Mouse (Mus musculus) fat pad, adult 2 months (tissue): ENCODE measurements around the gene Ikzf1.

ENCODE experiments used
- DNase-seq: peaks from one replicate; pipeline ENCODE4 v3.0.0-alpha.2; 2011; ENCODE audit warnings: low read depth, low spot score; ENCODE audit errors: extremely low read depth

The Ikzf1 gene

DNA sequence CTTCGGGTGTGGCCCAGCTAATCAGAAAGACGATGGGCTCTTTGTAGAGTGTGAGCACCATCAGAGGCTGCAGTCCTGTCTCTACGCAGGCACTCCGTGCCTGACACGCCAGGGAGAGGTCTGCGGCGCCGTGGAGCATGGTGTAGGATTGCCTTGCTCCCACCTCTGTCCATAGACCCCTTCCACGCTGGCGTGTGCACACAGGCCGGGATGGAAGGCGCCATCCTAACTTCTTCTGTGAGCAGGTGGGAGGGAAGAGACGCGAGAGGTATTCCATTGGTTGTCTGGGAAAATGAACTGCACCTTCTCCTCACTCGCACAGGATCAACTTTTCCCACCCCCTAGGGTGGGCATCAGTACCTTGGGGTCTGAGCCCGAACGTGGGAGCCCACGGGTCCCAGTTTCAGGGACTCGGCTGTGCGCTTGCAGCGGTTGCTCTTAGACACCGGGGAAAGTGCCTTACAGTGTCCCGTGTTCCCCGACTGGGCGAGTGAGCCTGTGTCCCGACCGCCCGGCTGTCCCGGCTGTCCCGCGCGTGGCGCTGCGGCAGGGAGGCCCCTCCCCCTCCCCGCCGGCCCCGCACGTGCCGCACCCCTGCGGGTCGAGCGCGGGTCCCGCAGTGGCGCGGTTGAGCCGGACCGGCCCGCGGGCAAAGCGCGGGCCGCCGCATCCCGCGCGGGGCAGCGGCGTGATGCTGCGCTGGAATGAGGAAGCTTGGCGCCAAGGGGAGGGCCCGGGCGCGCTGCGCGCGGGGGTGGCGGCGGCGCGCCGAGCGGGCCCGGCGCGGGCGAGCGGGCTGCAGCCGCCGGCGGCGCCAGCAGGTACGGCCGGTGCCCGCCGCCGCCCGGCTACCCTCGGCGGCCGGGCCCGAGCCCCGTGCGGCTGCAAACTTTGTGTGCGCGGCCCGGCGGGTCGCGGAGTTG is at the start of gene Ikzf1:
Gene Ikzf1 (plus strand): TSS at position 74 of the 923 bp plus-strand sequence.
- DNase-seq = no peak

DNA sequence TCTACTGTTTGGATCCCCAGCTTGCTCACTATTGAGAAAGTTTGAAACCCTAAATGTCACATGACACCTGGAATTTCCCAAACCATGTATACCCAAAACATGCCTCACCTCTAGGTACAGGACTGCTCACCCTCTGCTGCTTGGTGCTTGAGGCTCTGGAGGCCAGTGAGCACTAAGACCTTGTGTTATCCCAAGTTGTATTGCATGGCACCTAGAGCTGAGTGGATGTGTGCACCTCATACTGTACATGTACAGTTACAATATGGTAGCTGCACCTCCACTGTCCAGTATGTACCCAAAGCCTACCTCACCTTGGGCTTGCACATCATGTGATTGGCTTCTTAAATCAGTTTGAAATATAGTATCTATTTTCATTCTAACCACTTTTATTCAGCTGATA is 40.5 kb upstream of the Ikzf1 start:
- DNase-seq = no peak

DNA sequence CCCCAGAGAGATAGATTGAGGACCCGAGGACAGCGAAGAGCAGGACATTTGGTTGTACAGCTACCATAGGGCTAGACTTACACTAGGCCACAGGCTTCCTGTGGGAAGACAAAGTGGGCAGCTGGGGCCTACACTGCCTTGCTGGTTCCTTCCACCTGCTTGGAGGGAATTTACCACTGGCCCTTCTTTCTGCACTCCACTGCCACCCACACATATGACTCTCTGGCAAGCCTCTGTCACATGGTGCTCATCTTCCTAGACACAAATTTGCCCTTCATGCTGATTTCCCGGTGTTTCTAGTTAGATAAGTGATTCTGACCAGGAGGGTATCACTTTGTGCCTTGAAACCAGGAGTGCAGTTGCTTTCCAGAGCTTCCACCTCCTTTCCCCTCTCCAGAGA is 28.4 kb upstream of the Ikzf1 start:
- no peak for DNase-seq

DNA sequence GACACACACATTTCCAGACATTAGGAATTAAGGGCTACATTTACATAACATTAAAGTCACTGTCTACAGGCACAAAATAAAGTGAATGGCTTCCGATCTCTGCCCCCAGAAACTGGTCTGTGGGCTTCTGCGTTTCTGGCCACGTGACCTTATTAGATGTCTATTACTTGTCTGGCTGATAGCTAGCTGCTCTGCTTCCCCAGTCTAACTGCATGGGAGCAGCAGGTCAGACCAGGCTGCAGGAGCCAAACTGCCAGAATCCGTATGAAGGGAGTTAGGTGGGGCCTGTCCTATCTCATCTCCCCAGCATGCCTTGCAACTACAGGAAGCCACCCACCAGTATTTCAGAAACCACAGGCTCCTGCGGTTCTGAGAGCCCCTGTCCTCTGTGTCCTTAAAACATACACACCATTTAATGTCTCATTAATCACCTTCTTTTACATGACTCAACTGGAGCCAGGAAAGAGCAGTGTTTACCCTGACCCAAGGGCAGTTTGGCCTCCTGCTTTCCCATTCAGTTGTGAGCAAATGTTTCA is 27.7 kb upstream of the Ikzf1 start:
- DNase-seq = no peak

DNA sequence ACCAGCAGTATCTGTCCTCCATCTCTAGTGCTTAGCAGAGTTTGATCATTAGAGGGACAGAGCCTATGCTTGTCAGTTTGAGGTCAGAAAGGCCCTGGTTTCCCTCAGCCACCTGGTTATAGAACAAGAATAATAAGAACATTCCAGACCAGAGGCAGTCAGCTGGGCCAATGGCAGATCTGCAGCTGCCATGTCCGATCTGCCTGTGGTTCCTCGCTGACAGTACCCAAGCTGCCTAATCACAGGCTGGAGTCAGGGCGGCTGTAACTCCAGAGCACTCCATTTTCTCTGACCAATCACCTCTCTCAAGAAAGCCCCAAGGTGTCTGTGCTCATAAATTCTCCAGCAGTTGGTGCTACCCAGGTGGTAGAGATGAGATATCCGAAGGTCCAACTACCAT is 27.2 kb upstream of the Ikzf1 start:
- no peak for DNase-seq

DNA sequence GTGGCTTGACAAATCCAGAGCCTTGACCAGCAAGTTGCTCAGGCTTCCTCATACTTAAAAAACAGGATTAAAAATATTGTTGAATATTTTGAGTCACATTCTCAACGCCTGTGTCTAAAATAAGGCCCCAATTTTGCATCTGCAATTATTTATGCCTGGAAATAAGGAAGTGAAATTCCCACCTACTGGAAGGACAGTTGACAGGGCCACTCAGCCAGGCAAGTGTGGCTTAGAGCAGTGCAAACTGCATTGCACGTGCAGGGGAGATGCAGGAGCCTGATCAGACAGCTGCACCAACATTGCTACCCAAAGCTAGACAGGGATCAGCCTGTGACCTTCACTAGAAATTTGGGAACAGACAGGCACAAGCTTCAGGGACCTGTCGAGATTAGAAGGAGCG is 26.0 kb upstream of the Ikzf1 start:
- no peak for DNase-seq

DNA sequence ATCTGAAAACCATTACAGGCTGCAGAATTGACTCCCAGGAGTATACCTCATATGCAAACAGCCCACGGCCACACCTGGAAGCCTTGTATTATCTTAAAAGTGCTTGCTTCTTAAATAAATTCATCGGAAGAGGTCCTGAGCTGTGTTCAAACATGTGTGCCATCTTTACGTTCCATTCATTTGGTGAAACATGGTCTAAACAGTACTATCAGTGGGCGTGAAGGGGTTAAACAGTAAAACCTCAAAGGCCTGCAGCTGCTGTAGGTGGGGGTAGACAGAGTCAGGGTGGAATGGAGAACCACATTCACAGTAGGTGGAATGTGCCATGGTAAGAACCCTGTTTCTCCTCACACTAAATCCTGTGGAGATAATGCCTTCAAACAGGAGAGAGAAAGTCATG is 24.2 kb upstream of the Ikzf1 start:
- DNase-seq = no peak

DNA sequence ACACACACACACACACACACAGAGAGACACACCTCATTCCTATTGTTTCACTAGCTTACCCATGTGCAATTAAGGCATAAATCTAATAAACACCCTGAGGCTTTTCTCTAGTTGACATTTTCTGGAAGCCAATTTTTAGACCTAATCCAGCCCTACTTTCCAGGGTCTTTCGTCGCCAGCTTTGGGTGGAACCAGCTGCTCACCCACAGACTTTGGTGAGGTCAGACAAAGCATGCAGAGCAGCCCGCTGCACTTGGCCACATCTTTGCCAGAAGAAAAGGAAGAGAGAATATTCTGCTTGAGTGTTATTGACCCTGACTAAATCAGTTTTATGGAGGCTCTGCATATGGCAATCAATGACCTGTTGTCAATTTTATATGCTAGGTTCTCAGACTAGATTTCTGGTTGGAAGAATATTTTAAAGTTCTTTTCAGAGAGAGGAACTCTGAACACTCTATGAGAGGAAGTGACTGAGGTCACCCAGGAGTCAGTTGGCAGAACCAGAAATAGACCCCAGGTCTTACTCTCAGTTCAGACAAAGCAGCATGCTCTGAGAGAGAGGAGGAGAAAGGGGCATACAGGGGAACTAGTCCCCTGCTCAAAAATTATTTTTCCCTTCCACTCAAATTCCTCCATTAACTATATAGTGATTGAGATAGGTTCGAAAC is 17.4 kb upstream of the Ikzf1 start:
- DNase-seq = no peak

DNA sequence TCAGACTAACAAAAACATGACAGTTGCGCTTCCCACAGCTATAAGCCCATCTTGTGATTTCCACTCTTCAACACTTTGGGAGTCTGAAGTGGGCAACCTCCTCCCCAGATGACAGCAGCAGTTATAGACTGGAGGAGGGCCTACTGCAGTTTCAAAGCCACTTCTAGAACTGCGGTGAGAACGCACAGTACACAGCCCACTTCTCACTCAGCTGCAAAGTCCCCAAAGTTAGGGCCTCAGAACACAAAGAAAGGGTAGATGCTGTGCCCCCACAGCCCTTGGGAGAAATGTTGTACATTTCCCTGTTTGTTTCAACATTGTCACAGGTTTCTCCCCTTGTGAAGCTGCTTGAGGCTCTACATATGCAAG is 16.9 kb upstream of the Ikzf1 start:
- no peak for DNase-seq

DNA sequence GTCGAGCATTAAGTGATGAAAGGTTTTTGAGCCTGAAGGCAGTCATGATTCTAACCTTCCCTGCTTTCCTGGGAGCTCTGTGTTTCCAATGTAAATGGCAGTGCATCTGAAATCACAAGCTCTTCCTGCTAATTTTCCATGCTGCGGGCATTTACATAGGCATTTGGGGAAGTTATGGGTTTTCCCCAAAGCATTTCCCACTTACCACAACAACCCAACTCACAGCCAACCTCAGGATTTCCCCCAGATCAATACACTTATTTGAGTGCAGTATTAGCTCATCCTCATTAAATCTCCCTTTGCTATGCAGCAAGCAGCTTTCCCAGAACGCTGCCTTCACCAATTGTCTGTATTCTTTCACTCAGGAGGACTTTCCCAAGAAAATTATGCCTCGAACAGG is 11.8 kb upstream of the Ikzf1 start:
- DNase-seq = no peak

DNA sequence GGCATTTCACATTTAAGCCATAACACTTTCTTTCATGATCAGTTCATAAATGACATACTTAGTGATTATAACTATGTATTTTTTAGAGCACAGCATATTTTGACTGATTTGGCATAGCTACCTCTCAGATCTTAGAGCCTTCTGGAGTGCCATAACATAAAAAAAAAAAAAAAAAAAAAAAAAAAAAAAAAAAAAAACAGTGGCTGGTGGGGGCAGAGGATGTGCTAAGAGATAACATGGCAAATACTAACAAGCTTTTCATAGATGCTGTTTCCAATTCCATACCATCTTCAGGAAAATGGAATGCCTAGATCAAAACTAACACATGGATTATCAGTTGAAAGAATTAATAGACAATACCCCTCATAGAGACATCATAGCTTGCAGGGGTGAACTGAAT is 9.7 kb upstream of the Ikzf1 start:
- no peak for DNase-seq

DNA sequence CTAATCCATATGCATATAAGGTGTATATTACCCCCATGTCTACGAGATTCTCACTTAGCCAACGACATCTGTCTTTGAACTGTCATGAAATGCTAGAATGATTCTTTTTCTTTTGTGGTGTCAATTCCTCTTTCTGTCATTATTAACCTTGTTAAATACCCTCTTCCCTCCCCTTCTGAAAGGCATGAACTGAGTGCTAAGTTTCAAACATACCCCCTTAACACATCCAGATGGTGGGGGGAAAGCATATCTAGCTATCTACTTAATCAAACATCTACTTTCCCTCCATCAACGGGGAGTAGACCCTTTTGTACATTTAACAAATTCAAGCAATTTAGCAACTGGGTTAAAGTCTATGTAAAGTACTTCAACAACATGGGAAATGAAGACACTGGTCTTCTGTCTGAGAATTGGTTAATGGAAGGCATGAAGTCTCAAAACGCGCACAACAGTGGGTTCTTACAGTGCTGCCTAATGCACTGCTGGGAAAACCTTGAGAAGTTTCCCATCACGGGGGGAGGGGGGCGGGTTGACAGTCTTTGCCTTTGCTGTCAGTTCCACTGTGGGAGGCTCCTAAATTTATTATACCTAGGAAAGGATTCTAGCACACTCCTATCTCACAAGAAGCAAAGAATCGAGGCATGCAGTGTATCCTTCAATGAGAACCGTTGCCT is 8.6 kb upstream of the Ikzf1 start:
- no peak for DNase-seq

DNA sequence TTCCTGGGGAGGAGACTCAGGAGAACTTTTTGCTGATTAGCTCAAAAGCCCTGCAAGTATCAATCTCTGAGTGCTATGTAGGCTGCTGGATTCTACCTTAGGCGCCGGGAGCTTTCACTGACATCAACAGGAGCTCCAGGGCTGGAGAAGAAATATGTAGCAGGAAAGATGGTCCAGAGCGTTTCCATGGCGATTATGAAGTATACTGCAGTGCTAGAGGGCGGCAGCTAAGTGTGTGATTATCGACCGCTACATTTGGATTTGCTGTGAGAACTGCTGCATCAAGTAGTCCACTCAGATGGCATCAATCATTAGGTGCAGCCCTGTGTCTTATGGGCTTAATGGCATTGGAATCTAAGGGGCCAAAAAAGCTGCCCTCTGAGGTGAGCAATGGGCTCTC is 7.6 kb upstream of the Ikzf1 start:
- DNase-seq = no peak

DNA sequence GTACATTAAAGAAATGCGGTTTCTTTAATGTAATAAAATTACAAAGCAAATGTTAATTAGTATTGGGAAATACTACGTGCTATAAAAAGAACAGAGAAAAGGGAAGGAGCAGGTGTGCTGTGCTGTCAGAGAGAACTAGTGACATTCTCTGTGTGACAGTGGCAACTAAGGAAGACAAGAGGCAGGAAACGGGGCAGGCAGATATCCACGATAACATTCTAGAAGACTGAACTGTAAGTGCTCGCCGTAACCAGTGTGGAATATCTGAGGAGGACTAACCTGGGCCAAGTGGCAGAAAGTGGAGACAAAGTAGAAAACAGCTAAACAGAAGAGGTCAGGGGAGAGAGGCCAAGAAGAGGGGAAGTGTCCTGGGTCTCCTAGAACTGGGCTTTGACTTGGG is 5.8 kb upstream of the Ikzf1 start:
- DNase-seq = no peak

DNA sequence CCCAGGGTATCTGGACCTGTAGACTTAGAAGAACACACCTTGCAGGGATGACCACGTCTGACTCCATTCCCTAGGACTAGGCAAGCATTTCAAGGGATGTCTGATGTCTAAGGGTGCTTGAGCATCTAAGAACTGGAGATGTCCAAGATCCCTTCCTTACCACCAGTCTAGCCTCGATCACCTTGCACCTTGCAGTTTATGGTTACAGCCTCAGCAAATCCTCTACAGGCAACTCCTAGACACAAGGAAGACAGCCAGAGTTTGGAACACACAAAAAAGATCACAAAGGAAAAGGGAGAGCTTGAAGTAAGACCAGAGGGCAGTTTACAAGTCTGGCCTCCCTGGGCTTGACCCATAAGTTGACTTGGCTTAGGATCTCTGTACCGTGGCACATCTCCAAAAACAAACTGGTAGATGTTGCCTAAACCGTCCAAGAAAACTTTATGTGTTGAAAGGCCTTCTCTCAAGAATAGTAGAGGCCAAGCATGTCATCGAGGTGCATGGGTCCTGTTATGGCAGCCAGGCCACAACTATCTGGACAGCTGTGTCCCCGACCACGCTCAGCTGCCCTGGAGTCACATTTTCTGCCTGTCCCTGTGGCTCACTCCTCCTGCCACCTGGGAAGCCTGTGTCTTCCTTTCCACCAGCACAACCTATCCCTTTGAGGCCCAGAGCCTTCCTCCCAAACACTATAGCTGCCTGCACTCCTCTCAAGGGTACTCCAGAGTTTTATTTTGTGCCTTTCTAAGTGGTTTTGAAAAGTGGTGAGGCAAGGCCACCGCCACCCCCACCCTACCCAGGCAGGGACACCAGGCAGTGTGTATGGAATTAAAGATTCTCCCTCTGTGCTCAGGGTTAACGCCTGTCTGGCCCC is 510 bp upstream of the Ikzf1 start:
- DNase-seq = no peak

DNA sequence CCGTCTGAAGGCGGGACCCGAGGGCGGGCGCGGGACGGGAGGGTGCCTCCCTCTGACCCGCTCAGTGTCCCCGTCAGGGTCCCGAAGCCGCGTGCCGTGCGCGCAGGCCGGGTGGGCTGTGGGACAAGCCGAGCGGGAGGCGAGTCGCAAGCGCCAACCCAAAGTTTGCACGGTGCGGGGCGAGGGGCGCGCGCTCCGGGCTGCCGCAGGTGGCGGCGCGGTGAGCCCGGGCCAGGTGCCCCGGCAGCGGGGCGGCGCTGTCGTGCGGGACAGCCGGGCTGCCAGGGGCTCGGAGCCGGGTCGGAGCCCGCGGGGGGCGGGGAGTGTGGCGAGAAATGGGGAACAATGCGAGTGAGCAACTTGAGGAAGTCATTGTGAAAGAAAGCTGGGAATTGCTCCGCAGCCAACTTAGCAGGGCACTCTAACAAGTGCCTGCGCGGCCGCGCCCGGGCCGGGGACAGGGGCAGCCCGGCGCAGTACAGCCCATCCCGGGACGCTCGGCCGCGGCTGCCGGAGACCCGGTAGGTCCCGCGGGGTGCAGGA is 1.1 kb downstream of the Ikzf1 start:
- DNase-seq = no peak

DNA sequence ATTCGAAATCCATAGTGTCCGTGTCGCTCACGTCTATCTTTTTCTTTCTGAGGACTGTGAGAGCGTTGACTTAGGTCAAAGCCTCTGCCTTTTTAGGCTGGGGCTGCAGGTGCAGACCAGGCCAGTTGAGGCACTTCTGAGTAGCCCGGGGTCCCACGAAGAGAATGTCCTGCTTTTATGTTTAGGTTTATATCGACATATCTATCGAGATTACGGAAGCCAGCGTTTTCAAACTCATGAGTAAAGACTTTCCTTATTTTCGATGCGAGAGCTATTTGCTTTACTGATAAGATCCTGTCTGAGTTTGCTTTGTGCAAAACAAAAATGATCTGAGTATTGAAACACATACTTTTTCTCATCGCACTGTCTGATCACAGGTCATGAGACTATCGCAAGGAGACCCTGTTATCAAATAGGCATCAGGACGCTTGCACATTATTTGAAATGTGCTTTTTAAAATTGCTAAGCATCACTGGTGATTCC is 1.8 kb downstream of the Ikzf1 start:
- no peak for DNase-seq

DNA sequence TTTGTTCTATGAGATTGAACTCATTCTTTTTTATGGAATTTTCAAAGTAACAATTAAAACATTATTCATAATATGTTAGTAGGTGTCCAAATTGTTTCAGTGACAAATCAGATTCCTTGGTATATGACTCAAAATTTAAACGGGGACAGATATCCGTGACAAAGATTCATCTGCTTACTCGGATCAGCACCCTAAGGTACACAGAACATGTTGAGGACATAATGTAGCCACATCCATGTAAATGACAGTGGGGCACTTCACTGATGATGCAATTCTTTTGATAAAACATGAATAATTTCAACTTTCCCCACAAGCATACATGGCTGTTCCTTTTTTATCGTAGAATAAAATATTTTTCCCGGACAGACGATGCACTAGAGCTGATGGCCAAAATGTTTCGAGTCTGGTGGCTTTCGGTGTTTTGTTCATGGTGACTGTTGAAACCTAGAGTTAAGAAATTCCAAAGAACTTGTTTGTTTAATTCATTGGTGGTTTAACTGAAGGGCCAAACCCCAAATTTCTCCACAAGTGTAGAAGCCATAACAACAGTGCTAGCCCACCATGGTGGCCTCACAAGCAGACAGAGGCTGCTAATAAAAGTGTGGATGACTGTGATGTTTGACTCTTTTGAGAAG is 2.9 kb downstream of the Ikzf1 start:
- no peak for DNase-seq

DNA sequence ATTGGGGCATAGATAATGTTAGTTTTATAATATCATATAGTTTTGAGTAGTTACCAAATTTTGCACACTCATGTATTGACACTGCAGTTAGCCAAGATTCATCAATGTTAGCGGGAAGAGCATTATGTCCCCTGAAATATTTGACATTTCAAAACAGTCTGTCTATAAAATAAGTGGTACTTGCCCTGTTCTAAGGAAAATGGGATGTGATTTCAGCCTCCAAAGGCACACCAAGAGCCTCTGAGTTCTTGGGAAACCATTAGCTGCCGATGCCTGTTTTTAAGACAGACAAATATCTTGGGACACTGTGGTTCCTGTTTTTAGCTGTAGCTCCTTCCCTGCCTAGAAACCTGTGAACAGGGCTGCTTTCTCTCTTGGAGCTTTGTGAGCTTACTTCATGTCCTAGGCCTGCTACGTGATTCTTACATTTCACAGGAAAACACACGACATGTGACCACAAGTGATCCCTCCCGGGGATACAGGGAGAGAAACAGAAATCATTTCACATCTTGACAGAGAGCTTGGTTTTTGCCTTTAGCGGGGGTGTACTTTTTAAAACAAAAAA is 4.0 kb downstream of the Ikzf1 start:
- DNase-seq = no peak

DNA sequence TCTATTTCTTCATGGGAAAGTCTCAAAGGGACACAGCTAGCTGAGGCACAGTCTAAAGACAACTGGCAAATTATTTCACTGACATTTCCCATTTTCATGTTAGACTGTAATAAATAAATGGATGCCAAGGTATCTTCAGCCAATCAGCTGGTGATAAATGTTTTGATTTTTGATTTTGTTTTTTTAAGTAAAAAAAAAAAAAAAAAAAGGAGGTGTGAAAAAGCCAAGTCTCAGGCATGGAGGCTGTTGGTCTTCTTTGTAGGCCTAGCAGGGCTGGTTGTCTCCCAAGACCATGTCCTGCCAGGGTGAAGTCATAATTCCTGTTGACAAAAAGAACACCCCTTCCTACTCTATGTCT is 4.9 kb downstream of the Ikzf1 start:
- no peak for DNase-seq
